Mouse (Mus musculus) CH12.LX (cell line): ENCODE data around the gene Sprn. TPM values are rescaled to one million over a fixed set of nuclear protein-coding genes. Genes with fewer than 3 reads are reported as not detected.
A peak's percentile ranks its signal among the peaks of the same experiment; 100 is the strongest.

Experiments used
- DNase-seq: peaks from one replicate; pipeline ENCODE4 v3.0.0-alpha.2; 2013; ENCODE audit errors: extremely low read depth
- H3K27ac ChIP-seq: 2 replicates; pipeline ENCODE4 v1.5.1; 2012; ENCODE audit warnings: low read depth, mild to moderate bottlenecking, control low read depth, moderate library complexity; ENCODE audit not compliant: insufficient read depth
- H3K27me3 ChIP-seq: replicated peaks from 2 replicates; pipeline ENCODE3; 2012; ENCODE audit warnings: inconsistent platforms
- H3K36me3 ChIP-seq, 2 experiments: replicated peaks in 1 of 2; 2 replicates each; pipeline versions ENCODE3 to v1.6.1; 2012; ENCODE audit warnings: inconsistent platforms in 1 of 2, low read length in 1 of 2, mild to moderate bottlenecking in 1 of 2, mixed read lengths in 1 of 2, moderate library complexity in 1 of 2; ENCODE audit not compliant: control insufficient read depth in 1 of 2, insufficient read depth in 1 of 2
- H3K4me1 ChIP-seq, 2 experiments: 2 replicates each; pipeline ENCODE4 v1.6.1; 2012; ENCODE audit warnings: inconsistent platforms in 1 of 2, moderate library complexity in 1 of 2; ENCODE audit not compliant: insufficient read depth in 2 of 2, control insufficient read depth in 1 of 2
- H3K4me2 ChIP-seq: 2 replicates; pipeline ENCODE4 v1.6.1; 2012; ENCODE audit warnings: low read depth, mild to moderate bottlenecking, control low read depth; ENCODE audit not compliant: poor library complexity, insufficient read depth, severe bottlenecking
- H3K4me3 ChIP-seq, 3 experiments: fragments of 150-350 bp in 1 of 3; sonication (generic) in 1 of 3; replicated peaks in 1 of 3; 2 replicates each; pipeline versions ENCODE3 to v1.5.1; 2011 to 2012; ENCODE audit warnings: low read depth in 2 of 3, low read length in 2 of 3, mild to moderate bottlenecking in 2 of 3, moderate library complexity in 2 of 3, control low read depth in 1 of 3, improper control_type of control experiment in 1 of 3, inconsistent platforms in 1 of 3, mixed read lengths in 1 of 3; ENCODE audit not compliant: poor library complexity in 1 of 3
- H3K79me2 ChIP-seq: replicated peaks from 2 replicates; pipeline ENCODE4 v1.6.1; 2012; ENCODE audit warnings: mild to moderate bottlenecking, moderate library complexity; ENCODE audit not compliant: control insufficient read depth, poor library complexity, insufficient read depth, severe bottlenecking; ENCODE audit errors: extremely low read depth
- H3K9ac ChIP-seq: 2 replicates; pipeline ENCODE4 v1.6.1; 2012; ENCODE audit warnings: low read depth, mild to moderate bottlenecking, control low read depth, moderate library complexity; ENCODE audit not compliant: insufficient read depth
- H3K9me3 ChIP-seq: replicated peaks from 2 replicates; pipeline ENCODE3; 2012; ENCODE audit warnings: low read length, inconsistent platforms, mixed read lengths
- BHLHE40 ChIP-seq: IDR thresholded peaks from 2 replicates; pipeline ENCODE4 v1.6.1; 2011; ENCODE audit warnings: mild to moderate bottlenecking, low read depth, low read length, improper control_type of control experiment
- CHD1 ChIP-seq: IDR thresholded peaks from 2 replicates; pipeline ENCODE4 v1.6.1; 2012; ENCODE audit warnings: low read depth, low read length, improper control_type of control experiment, inconsistent platforms
- CTCF ChIP-seq, 2 experiments: IDR thresholded peaks in 1 of 2; conservative IDR thresholded peaks in 1 of 2; 2 replicates each; pipeline ENCODE4 v1.5.1; 2011 to 2012; ENCODE audit warnings: low read depth in 2 of 2, low read length in 2 of 2, improper control_type of control experiment in 1 of 2, inconsistent platforms in 1 of 2, mild to moderate bottlenecking in 1 of 2, moderate library complexity in 1 of 2
- E2F4 ChIP-seq: IDR thresholded peaks from 2 replicates; pipeline ENCODE4 v1.6.1; 2011; ENCODE audit warnings: low read depth, low read length, improper control_type of control experiment; ENCODE audit not compliant: insufficient replicate concordance
- ELF1 ChIP-seq: IDR thresholded peaks from 2 replicates; pipeline ENCODE4 v1.6.1; 2014; ENCODE audit warnings: low read depth, mild to moderate bottlenecking, inconsistent platforms, low read length, improper control_type of control experiment
- EP300 ChIP-seq: IDR thresholded peaks from 2 replicates; pipeline ENCODE4 v1.6.1; 2011; ENCODE audit warnings: low read length, improper control_type of control experiment
- ETS1 ChIP-seq: conservative IDR thresholded peaks from 2 replicates; pipeline ENCODE4 v1.6.1; 2012; ENCODE audit warnings: low read depth, mild to moderate bottlenecking, inconsistent platforms, low read length, improper control_type of control experiment, moderate library complexity
- GABPA ChIP-seq: IDR thresholded peaks from 2 replicates; pipeline ENCODE4 v1.6.1; 2012; ENCODE audit warnings: low read depth, low read length, improper control_type of control experiment, inconsistent platforms; ENCODE audit not compliant: insufficient replicate concordance
- IRF4 ChIP-seq: IDR thresholded peaks from 2 replicates; pipeline ENCODE4 v1.6.1; 2014; ENCODE audit warnings: low read depth, mild to moderate bottlenecking, inconsistent platforms, low read length, improper control_type of control experiment
- JUND ChIP-seq: conservative IDR thresholded peaks from 2 replicates; pipeline ENCODE4 v1.6.1; 2011; ENCODE audit warnings: low read depth, low read length, improper control_type of control experiment
- KAT2A ChIP-seq: IDR thresholded peaks from 2 replicates; pipeline ENCODE4 v1.6.1; 2012; ENCODE audit warnings: low read length, improper control_type of control experiment, inconsistent platforms; ENCODE audit not compliant: insufficient replicate concordance
- MAFK ChIP-seq: IDR thresholded peaks from 2 replicates; pipeline ENCODE4 v1.6.1; 2011; ENCODE audit warnings: low read length, improper control_type of control experiment; ENCODE audit not compliant: insufficient replicate concordance
- MAX ChIP-seq: IDR thresholded peaks from 2 replicates; pipeline ENCODE4 v1.6.1; 2011; ENCODE audit warnings: low read length, improper control_type of control experiment
- MAZ ChIP-seq: IDR thresholded peaks from 2 replicates; pipeline ENCODE4 v1.6.1; 2012; ENCODE audit warnings: low read depth, mild to moderate bottlenecking, inconsistent platforms, low read length, improper control_type of control experiment, moderate library complexity
- MEF2A ChIP-seq: IDR thresholded peaks from 2 replicates; pipeline ENCODE4 v1.6.1; 2014; ENCODE audit warnings: low read depth, mild to moderate bottlenecking, inconsistent platforms, low read length, improper control_type of control experiment, borderline replicate concordance
- MXI1 ChIP-seq: IDR thresholded peaks from 2 replicates; pipeline ENCODE4 v1.6.1; 2011; ENCODE audit warnings: mild to moderate bottlenecking, low read depth, low read length, improper control_type of control experiment
- MYC ChIP-seq: IDR thresholded peaks from 2 replicates; pipeline ENCODE4 v1.6.1; 2011; ENCODE audit warnings: low read depth, mild to moderate bottlenecking, improper control_type of control experiment, low read length
- NELFE ChIP-seq: IDR thresholded peaks from 2 replicates; pipeline ENCODE4 v1.6.1; 2011; ENCODE audit warnings: low read depth, low read length, improper control_type of control experiment
- PAX5 ChIP-seq: IDR thresholded peaks from 2 replicates; pipeline ENCODE4 v1.6.1; 2012; ENCODE audit warnings: low read length, inconsistent platforms, mixed read lengths
- POLR2A ChIP-seq: IDR thresholded peaks from 2 replicates; pipeline ENCODE4 v1.6.1; 2011; ENCODE audit warnings: low read depth, mild to moderate bottlenecking, improper control_type of control experiment, low read length
- RAD21 ChIP-seq: IDR thresholded peaks from 2 replicates; pipeline ENCODE4 v1.6.1; 2011; ENCODE audit warnings: low read depth, mild to moderate bottlenecking, low read length, improper control_type of control experiment, moderate library complexity
- RCOR1 ChIP-seq: conservative IDR thresholded peaks from 2 replicates; pipeline ENCODE4 v1.6.1; 2012; ENCODE audit warnings: low read depth, mild to moderate bottlenecking, inconsistent platforms, low read length, improper control_type of control experiment
- SIN3A ChIP-seq: IDR thresholded peaks from 2 replicates; pipeline ENCODE4 v1.6.1; 2012; ENCODE audit warnings: low read length, improper control_type of control experiment, inconsistent platforms
- TBP ChIP-seq: conservative IDR thresholded peaks from 2 replicates; pipeline ENCODE4 v1.6.1; 2011; ENCODE audit warnings: low read depth, low read length, improper control_type of control experiment
- TCF12 ChIP-seq: IDR thresholded peaks from 2 replicates; pipeline ENCODE4 v1.6.1; 2014; ENCODE audit warnings: low read depth, mild to moderate bottlenecking, inconsistent platforms, low read length, improper control_type of control experiment
- USF1 ChIP-seq: IDR thresholded peaks from 2 replicates; pipeline ENCODE4 v1.6.1; 2014; ENCODE audit warnings: low read depth, mild to moderate bottlenecking, inconsistent platforms, low read length, improper control_type of control experiment
- ZKSCAN1 ChIP-seq: IDR thresholded peaks from 2 replicates; pipeline ENCODE4 v1.6.1; 2012; ENCODE audit warnings: low read depth, inconsistent platforms, low read length, improper control_type of control experiment, borderline replicate concordance
- ZMIZ1 ChIP-seq: IDR thresholded peaks from 2 replicates; pipeline ENCODE4 v1.6.1; 2012; ENCODE audit warnings: low read depth, mild to moderate bottlenecking, inconsistent platforms, low read length, improper control_type of control experiment
- ZNF384 ChIP-seq: IDR thresholded peaks from 2 replicates; pipeline ENCODE4 v1.6.1; 2012; ENCODE audit warnings: low read depth, low read length, improper control_type of control experiment, inconsistent platforms
- dilution Hi-C: fragments of 300-500 bp; cut with MboI; formaldehyde crosslinking; loops from 2 replicates; pipeline ENCODE4 v1.14.3; 2020; ENCODE audit warnings: low sequenced_read_pairs; ENCODE audit not compliant: extremely low pct_unique_long_range_greater_than_20kb, extremely low pct_ligation_motif_present
- in situ Hi-C: fragments of 300-500 bp; cut with MboI; formaldehyde crosslinking; loops from 3 replicates; pipeline ENCODE4 v1.14.3; 2019; ENCODE audit warnings: low sequenced_read_pairs, low pct_ligation_motif_present, low pct_unique_long_range_greater_than_20kb, mixed read lengths
- polyA plus RNA-seq: library from polyadenylated mRNA; unstranded; fragments of >175 nt; gene quantifications from 2 replicates; pipeline ENCODE4 v1.2.1, GENCODE M21; 2012; ENCODE audit warnings: low read depth; ENCODE audit not compliant: insufficient read length
- total RNA-seq, 2 experiments: library from RNA; depleted of rRNA; stranded (reverse); fragments of 300-350 nt in 1 of 2; fragments of >200 nt in 1 of 2; gene quantifications; 2 replicates each; pipeline ENCODE4 v1.2.3; 2012 to 2014

The Sprn gene
- total and polyA plus RNA-seq, 3 experiments = not detected

GRCm38 (mm10) chr7:140138021-140138310 is 16.7 kb downstream of the Sprn start:
- no peaks in the 10 kb centered on the region for H3K9me3 ChIP-seq
- H3K36me3 ChIP-seq = peaks cover 10 to 55% of the 10 kb centered on the region in 2 experiments
- H3K27me3 ChIP-seq = no peaks in the 10 kb centered on the region
- peak overlapping the region; percentile 65 for H3K4me2 ChIP-seq
- H3K79me2 ChIP-seq = no peaks in the 10 kb centered on the region
- H3K27ac ChIP-seq = peak overlapping the region; percentile 47
- in situ Hi-C loops = loop anchor here (5.0 to 10.0 kb wide), 3 partner anchors 41 to 223 kb away; partner anchors contain the start of gene Adam8
- H3K4me3 ChIP-seq = peak overlapping the region; percentile 55 to 98 (median 94)
- H3K9ac ChIP-seq = peak overlapping the region; percentile 93
- TF ChIP-seq EP300 (no peak), CTCF (conservative IDR thresholded peaks at IDR 0.05 in 1 of 2, IDR thresholded peaks at IDR 0.05 in 1 of 2; ENCODE audit: low read depth in 2 of 2, low read length in 2 of 2) (no peak), POLR2A (no peak), GABPA (no peak), MAFK (no peak), MXI1 (no peak), ETS1 (no peak), MYC (no peak), IRF4 (no peak), NELFE (no peak), ZMIZ1 (no peak), TBP (no peak), SIN3A (no peak), TCF12 (no peak), ZNF384 (no peak), JUND (no peak), MAX (no peak), USF1 (no peak), PAX5 (no peak), ELF1 (no peak)
- peaks cover 0 to 22% of the 10 kb centered on the region in 2 experiments; a peak in 1 of 4 replicates for H3K4me1 ChIP-seq
- dilution Hi-C loops = no loop called here
- DNase-seq = no peak

- Histone ChIP-seq H3K9ac (peak within 1 kb of the TSS; percentile 93), H3K4me1 (peaks cover 0 to 22% of the 10 kb centered on the region in 2 experiments; a peak in 1 of 4 replicates), H3K4me2 (peak within 1 kb of the TSS; percentile 65), H3K9me3 (no peaks in the 10 kb centered on the region), H3K27me3 (no peaks in the 10 kb centered on the region), H3K27ac (peak within 1 kb of the TSS; percentile 47), H3K79me2 (no peaks in the 10 kb centered on the region), H3K4me3 (peak within 1 kb of the TSS; percentile 55 to 98 (median 94)), H3K36me3 (peaks cover 12 to 55% of the 10 kb centered on the region in 2 experiments)
- dilution Hi-C loops = no loop called here
- in situ Hi-C loops = loop anchor here (5.0 to 10.0 kb wide), 3 partner anchors 40 to 223 kb away; partner anchors contain the start of gene Adam8
- DNase-seq = peak; percentile 95
- TF ChIP-seq RAD21 = no peak
- no peak for TF ChIP-seq JUND
- no peak for TF ChIP-seq CHD1
- TF ChIP-seq MEF2A = peak; percentile 85
- peak; percentile 98 for TF ChIP-seq MYC
- TF ChIP-seq BHLHE40 = peak; percentile 39; the same call in 1 of the 2 replicates
- no peak for TF ChIP-seq MAFK
- no peak for TF ChIP-seq PAX5
- no peak for TF ChIP-seq E2F4
- TF ChIP-seq ZNF384 = no peak
- no peak for TF ChIP-seq EP300
- no peak for TF ChIP-seq MAZ
- peak; percentile 22; the same call in 1 of the 2 replicates for TF ChIP-seq RCOR1
- peak; percentile 86; the same call in 1 of the 2 replicates for TF ChIP-seq KAT2A
- TF ChIP-seq TBP = peak; percentile 88
- TF ChIP-seq TCF12 = peak; percentile 98
- no peak for TF ChIP-seq CTCF (conservative IDR thresholded peaks at IDR 0.05 in 1 of 2, IDR thresholded peaks at IDR 0.05 in 1 of 2; ENCODE audit: low read depth in 2 of 2, low read length in 2 of 2)
- no peak for TF ChIP-seq ETS1
- peak; percentile 80; the same call in 1 of the 2 replicates for TF ChIP-seq ZMIZ1
- TF ChIP-seq ZKSCAN1 = no peak
- peak; percentile 83 for TF ChIP-seq IRF4
- TF ChIP-seq SIN3A = peak; percentile 98
- peak; percentile 97 for TF ChIP-seq MAX
Observed at GRCm38 (mm10) chr7:140137135-140138020, 17.3 kb downstream of the Sprn start, which contains the start of gene Mtg1. Gene Mtg1 (plus strand): TSS chr7:140137564.
